Mouse (Mus musculus): ENCODE data around the gene Mok. TPM values are rescaled to one million over a fixed set of nuclear protein-coding genes. Genes with fewer than 3 reads are reported as not detected.

Mok gene
- polyA plus RNA-seq, 2 experiments: 4.5 to 5.4 TPM

DNA sequence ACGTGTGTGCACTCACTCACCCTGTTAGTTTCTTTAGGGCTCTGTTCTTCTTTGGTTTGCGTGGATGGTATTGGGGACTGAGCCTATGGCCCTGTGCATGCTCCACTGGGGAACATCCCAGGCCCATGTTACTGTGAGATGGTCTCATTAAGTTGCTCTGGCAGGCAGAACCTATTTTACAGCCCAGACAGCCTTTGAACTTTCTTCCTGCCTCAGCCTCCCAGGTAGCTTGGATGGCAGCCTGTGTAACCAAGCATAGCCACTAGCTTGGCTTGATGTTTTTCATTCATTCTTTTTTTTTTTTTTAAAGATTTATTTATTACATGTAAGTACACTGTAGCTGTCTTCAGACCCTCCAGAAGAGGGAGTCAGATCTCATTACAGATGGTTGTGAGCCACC lies 44.5 kb upstream of the Mok start:
- Histone ChIP-seq H3K27me3 (ENCODE audit: control insufficient read depth, insufficient read depth, low read length) (no peaks in the 10 kb centered on the region), H3K4me3 (replicated peaks; ENCODE audit: low read length) (no peak overlapping the region), H3K9ac (ENCODE audit: low read depth, low read length, severe bottlenecking) (no peak overlapping the region), H3K27ac (replicated peaks; ENCODE audit: low read depth, low read length) (no peak overlapping the region), H3K36me3 (ENCODE audit: control insufficient read depth, insufficient read depth, low read length) (peaks cover 21% of the 10 kb centered on the region), H3K4me2 (replicated peaks; ENCODE audit: low read depth, low read length, severe bottlenecking) (no peak overlapping the region), H3K4me1 (ENCODE audit: control insufficient read depth, insufficient read depth, low read length) (peaks cover 11% of the 10 kb centered on the region), H3K9me3 (ENCODE audit: control insufficient read depth, low read length) (no peaks in the 10 kb centered on the region)
- DNase-seq (ENCODE audit: low spot score) (no peak), ATAC-seq (ENCODE audit: low FRiP score, low read depth) (no peak)
- TF ChIP-seq POLR2A (IDR thresholded peaks at IDR 0.05; ENCODE audit: borderline replicate concordance, extremely low read depth, insufficient read depth, insufficient read length): no peak
- WGBS: 93% methylated on average over 2 of the region's 2 CpGs

DNA sequence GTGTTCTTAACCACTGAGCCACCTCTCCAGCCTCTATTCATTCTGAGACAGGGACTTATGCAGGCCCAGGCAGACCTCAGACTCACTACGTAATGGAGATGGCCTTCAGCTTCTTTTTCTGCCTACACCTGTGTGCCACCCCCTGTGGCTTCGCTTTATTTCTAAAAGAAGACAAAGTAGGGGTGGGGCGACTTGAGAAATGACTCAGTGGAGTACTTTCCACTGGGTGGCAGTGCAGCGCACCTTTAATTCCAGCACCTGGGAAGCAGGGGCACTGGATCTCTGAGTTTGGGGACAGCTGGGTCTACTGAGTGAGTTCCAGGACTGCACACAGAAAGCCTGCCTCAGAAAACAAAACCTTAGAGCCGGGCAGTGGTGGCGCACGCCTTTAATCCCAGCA lies 41.6 kb upstream of the Mok start:
- no peaks in the 10 kb centered on the region for H3K27me3 ChIP-seq (ENCODE audit: control insufficient read depth, insufficient read depth, low read length)
- H3K9me3 ChIP-seq (ENCODE audit: control insufficient read depth, low read length): no peaks in the 10 kb centered on the region
- ATAC-seq (ENCODE audit: low FRiP score, low read depth) (no peak), DNase-seq (ENCODE audit: low spot score) (no peak)
- H3K4me3 ChIP-seq (replicated peaks; ENCODE audit: low read length): no peak overlapping the region
- no peak overlapping the region for H3K9ac ChIP-seq (ENCODE audit: low read depth, low read length, severe bottlenecking)
- H3K27ac ChIP-seq (replicated peaks; ENCODE audit: low read depth, low read length): no peak overlapping the region
- H3K4me1 ChIP-seq (ENCODE audit: control insufficient read depth, insufficient read depth, low read length): no peaks in the 10 kb centered on the region
- WGBS: 87% methylated on average over 7 of the region's 7 CpGs
- no peak for TF ChIP-seq POLR2A (IDR thresholded peaks at IDR 0.05; ENCODE audit: borderline replicate concordance, extremely low read depth, insufficient read depth, insufficient read length)
- no peak overlapping the region for H3K4me2 ChIP-seq (replicated peaks; ENCODE audit: low read depth, low read length, severe bottlenecking)
- H3K36me3 ChIP-seq (ENCODE audit: control insufficient read depth, insufficient read depth, low read length): peaks cover 43% of the 10 kb centered on the region

GRCm38 (mm10) chr12:110875351-110875750 lies 34.6 kb upstream of the Mok start:
- H3K9ac ChIP-seq (ENCODE audit: low read depth, low read length, severe bottlenecking): no peak overlapping the region
- TF ChIP-seq POLR2A (IDR thresholded peaks at IDR 0.05; ENCODE audit: borderline replicate concordance, extremely low read depth, insufficient read depth, insufficient read length): no peak
- H3K36me3 ChIP-seq (ENCODE audit: control insufficient read depth, insufficient read depth, low read length): peaks cover 83% of the 10 kb centered on the region
- ATAC-seq (ENCODE audit: low FRiP score, low read depth) (no peak), DNase-seq (ENCODE audit: low spot score) (no peak)
- H3K4me2 ChIP-seq (replicated peaks; ENCODE audit: low read depth, low read length, severe bottlenecking): no peak overlapping the region
- no peak overlapping the region for H3K27ac ChIP-seq (replicated peaks; ENCODE audit: low read depth, low read length)
- no peaks in the 10 kb centered on the region for H3K4me1 ChIP-seq (ENCODE audit: control insufficient read depth, insufficient read depth, low read length)
- H3K4me3 ChIP-seq (replicated peaks; ENCODE audit: low read length): no peak overlapping the region
- no peaks in the 10 kb centered on the region for H3K27me3 ChIP-seq (ENCODE audit: control insufficient read depth, insufficient read depth, low read length)
- WGBS: 88% methylated on average over 2 of the region's 2 CpGs
- no peaks in the 10 kb centered on the region for H3K9me3 ChIP-seq (ENCODE audit: control insufficient read depth, low read length)

DNA sequence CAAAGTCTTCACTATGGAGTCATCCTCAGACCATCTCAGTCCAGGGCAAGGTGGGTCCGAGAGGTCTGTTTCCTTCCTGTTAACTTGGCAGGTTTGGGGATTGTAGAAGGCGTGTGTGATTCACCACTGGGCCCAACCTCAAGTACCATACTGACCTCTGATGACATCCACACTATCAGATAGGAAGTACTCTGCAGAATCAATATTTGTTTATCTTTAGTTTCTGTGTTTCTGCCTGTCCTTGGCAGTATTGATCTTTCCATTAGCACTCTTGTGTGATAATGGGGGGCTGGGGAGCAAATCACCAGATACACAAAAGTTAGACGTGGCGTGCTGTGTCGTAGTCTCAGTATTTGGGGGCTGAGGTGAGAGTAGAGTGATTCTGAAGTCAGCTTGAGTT lies 30.5 kb upstream of the Mok start:
- TF ChIP-seq POLR2A (IDR thresholded peaks at IDR 0.05; ENCODE audit: borderline replicate concordance, extremely low read depth, insufficient read depth, insufficient read length): no peak
- Histone ChIP-seq H3K27ac (replicated peaks; ENCODE audit: low read depth, low read length) (no peak overlapping the region), H3K36me3 (ENCODE audit: control insufficient read depth, insufficient read depth, low read length) (peaks cover 89% of the 10 kb centered on the region), H3K4me1 (ENCODE audit: control insufficient read depth, insufficient read depth, low read length) (no peaks in the 10 kb centered on the region), H3K9me3 (ENCODE audit: control insufficient read depth, low read length) (no peaks in the 10 kb centered on the region), H3K27me3 (ENCODE audit: control insufficient read depth, insufficient read depth, low read length) (no peaks in the 10 kb centered on the region), H3K9ac (ENCODE audit: low read depth, low read length, severe bottlenecking) (no peak overlapping the region), H3K4me2 (replicated peaks; ENCODE audit: low read depth, low read length, severe bottlenecking) (no peak overlapping the region), H3K4me3 (replicated peaks; ENCODE audit: low read length) (no peak overlapping the region)
- ATAC-seq (ENCODE audit: low FRiP score, low read depth): no peak
- 94% methylated on average over 5 of the region's 5 CpGs for WGBS
- DNase-seq (ENCODE audit: low spot score): no peak

DNA sequence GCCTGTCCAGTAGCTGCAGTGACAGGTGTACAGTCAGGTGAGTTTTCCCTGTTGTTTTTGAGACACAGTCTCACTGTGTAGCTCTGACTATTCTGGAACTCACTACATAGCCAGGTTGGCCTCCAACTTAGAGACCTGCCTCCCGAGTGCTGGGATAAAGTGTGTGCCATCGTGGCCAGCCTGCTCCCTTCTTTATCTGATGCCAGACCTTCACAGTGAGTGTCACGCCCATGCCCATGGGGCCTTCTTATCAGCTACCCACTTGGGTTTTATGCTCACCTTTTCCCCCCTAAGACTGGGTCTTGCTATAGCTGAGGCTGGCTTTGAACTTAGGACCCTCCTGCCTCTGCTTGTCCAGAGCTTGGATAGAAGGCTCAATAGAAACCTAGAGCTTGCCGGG lies 29.4 kb upstream of the Mok start:
- 91% methylated on average over 4 of the region's 4 CpGs for WGBS
- DNase-seq (ENCODE audit: low spot score): no peak
- TF ChIP-seq POLR2A (IDR thresholded peaks at IDR 0.05; ENCODE audit: borderline replicate concordance, extremely low read depth, insufficient read depth, insufficient read length): no peak
- Histone ChIP-seq H3K9me3 (ENCODE audit: control insufficient read depth, low read length) (no peaks in the 10 kb centered on the region), H3K4me2 (replicated peaks; ENCODE audit: low read depth, low read length, severe bottlenecking) (no peak overlapping the region), H3K4me1 (ENCODE audit: control insufficient read depth, insufficient read depth, low read length) (no peaks in the 10 kb centered on the region), H3K4me3 (replicated peaks; ENCODE audit: low read length) (no peak overlapping the region), H3K27ac (replicated peaks; ENCODE audit: low read depth, low read length) (no peak overlapping the region), H3K9ac (ENCODE audit: low read depth, low read length, severe bottlenecking) (no peak overlapping the region), H3K36me3 (ENCODE audit: control insufficient read depth, insufficient read depth, low read length) (peaks cover 90% of the 10 kb centered on the region), H3K27me3 (ENCODE audit: control insufficient read depth, insufficient read depth, low read length) (no peaks in the 10 kb centered on the region)
- ATAC-seq (ENCODE audit: low FRiP score, low read depth): no peak

DNA sequence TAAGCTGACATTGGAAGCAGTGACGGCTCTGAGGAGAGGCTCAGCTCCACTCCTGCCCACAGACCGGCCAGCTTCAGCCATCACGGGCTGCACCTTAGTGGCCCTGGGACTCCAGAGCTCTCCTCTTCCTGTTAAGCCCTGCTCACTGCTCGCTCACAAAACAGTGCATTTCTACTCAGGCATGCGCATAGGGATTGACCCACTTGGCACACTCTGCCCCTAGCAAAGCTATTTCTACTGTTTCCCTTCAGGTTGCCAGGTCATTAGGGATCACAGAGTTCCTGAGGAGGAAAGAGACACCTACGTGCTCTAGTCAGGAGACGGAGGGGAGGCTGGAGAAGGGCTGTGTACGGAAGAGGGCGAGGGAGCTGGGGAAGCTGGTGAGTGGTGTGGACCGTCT lies 25.2 kb upstream of the Mok start:
- Histone ChIP-seq H3K4me2 (replicated peaks; ENCODE audit: low read depth, low read length, severe bottlenecking) (no peak overlapping the region), H3K4me3 (replicated peaks; ENCODE audit: low read length) (no peak overlapping the region), H3K27ac (replicated peaks; ENCODE audit: low read depth, low read length) (no peak overlapping the region), H3K9ac (ENCODE audit: low read depth, low read length, severe bottlenecking) (no peak overlapping the region), H3K9me3 (ENCODE audit: control insufficient read depth, low read length) (no peaks in the 10 kb centered on the region), H3K36me3 (ENCODE audit: control insufficient read depth, insufficient read depth, low read length) (peaks cover 88% of the 10 kb centered on the region), H3K4me1 (ENCODE audit: control insufficient read depth, insufficient read depth, low read length) (no peaks in the 10 kb centered on the region), H3K27me3 (ENCODE audit: control insufficient read depth, insufficient read depth, low read length) (no peaks in the 10 kb centered on the region)
- DNase-seq (ENCODE audit: low spot score) (no peak), ATAC-seq (ENCODE audit: low FRiP score, low read depth) (no peak)
- no peak for TF ChIP-seq POLR2A (IDR thresholded peaks at IDR 0.05; ENCODE audit: borderline replicate concordance, extremely low read depth, insufficient read depth, insufficient read length)
- WGBS: 91% methylated on average over 10 of the region's 10 CpGs
